Mouse (Mus musculus) layer of hippocampus, adult 2 months (tissue): ENCODE data around the gene 1110004F10Rik. TPM values are rescaled to one million over a fixed set of nuclear protein-coding genes. Genes with fewer than 3 reads are reported as not detected.

Experiments
- DNase-seq, 2 experiments: peaks; one replicate each; pipeline ENCODE4 v3.0.0; 2022; ENCODE audit warnings: low spot score in 2 of 2
- H3K27ac ChIP-seq: fragments of 200-600 bp; 2 replicates; pipeline ENCODE4 v1.8.1; 2022
- H3K4me3 ChIP-seq: fragments of 200-600 bp; 2 replicates; pipeline ENCODE4 v1.8.1; 2022; ENCODE audit warnings: mild to moderate bottlenecking
- CTCF ChIP-seq: fragments of 200-600 bp; conservative IDR thresholded peaks from 2 replicates; pipeline ENCODE4 v1.8.1; 2022; ENCODE audit warnings: antibody characterized with exemption, mild to moderate bottlenecking, moderate library complexity
- total RNA-seq, 2 experiments: library from RNA; stranded (reverse); gene quantifications; 2 replicates each; pipeline ENCODE4 v1.2.3; 2021

Gene 1110004F10Rik
- total RNA-seq, 2 experiments from 2014 or later = 101 to 106 TPM

DNA sequence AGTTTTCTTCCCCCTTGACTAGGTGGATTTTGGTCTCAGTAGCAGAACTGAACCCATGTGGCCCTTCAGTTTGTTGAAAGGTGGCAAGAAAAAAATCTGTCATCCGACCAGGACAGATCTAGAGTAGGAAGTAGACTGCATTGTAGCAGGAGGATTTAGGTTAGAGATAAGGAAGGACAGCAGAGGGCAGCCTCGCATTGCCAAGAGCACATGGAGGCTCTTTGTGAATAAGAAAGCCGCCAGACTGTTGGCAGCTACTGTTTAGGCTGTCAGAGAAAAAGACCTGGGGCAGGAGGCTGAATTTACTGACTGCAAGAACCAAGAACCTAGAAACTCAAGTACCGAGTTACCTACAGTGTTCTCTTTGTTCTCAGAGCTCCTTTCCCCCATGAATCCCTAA lies 92.2 kb downstream of the 1110004F10Rik start:
- H3K27ac ChIP-seq = no peak overlapping the region
- TF ChIP-seq CTCF = peak; percentile 55
- DNase-seq = no peak
- H3K4me3 ChIP-seq = no peak overlapping the region

GRCm38 (mm10) chr7:116132078-116132477 lies 92.9 kb downstream of the 1110004F10Rik start:
- peak; percentile 67 to 77 for DNase-seq
- peak; percentile 93 for TF ChIP-seq CTCF
- H3K27ac ChIP-seq = no peak overlapping the region
- H3K4me3 ChIP-seq = no peak overlapping the region

GRCm38 (mm10) chr7:116134413-116135292 lies 95.5 kb downstream of the 1110004F10Rik start:
- no peak for DNase-seq
- TF ChIP-seq CTCF = peak; percentile 61
- Histone ChIP-seq H3K27ac (no peak overlapping the region), H3K4me3 (no peak overlapping the region)

DNA sequence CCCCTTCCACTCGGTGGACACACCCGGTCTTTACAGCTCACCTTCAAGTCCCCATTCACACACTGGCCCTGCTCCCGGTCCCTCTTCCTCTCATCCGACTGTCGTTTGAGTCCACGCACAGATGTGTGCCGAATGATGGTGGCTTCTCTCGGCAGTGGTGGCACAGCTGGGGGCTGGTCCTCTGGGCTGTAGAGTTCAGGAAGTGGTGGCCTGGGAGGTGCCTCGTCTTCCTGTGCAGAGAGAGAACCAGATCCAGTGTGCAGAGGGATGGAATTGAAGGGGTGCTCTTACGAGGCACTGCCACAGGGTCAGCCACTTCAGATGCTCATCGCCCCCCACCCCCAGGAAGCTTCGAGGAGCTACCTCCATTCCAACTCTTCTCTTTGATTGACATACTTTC lies 98.0 kb downstream of the 1110004F10Rik start:
- TF ChIP-seq CTCF = no peak

GRCm38 (mm10) chr7:116137671-116138070 lies 98.5 kb downstream of the 1110004F10Rik start:
- no peak for TF ChIP-seq CTCF
- Histone ChIP-seq H3K4me3 (no peak overlapping the region), H3K27ac (no peak overlapping the region)
- no peak for DNase-seq

More for the DNA sequence above, 98.0 kb downstream of the 1110004F10Rik start:
- no peak for DNase-seq
- no peak overlapping the region for H3K27ac ChIP-seq
- H3K4me3 ChIP-seq = no peak overlapping the region

- no peak for TF ChIP-seq CTCF
- no peak for DNase-seq
- H3K27ac ChIP-seq = no peak overlapping the region
- H3K4me3 ChIP-seq = no peak overlapping the region
These were observed 105.8 kb downstream of the 1110004F10Rik start for GRCm38 (mm10) chr7:116145030-116145429.

- Histone ChIP-seq H3K27ac (no peak overlapping the region), H3K4me3 (no peak overlapping the region)
- peak; percentile 61 for TF ChIP-seq CTCF
- no peak for DNase-seq
These were observed 107.9 kb downstream of the 1110004F10Rik start for GRCm38 (mm10) chr7:116147114-116147513.

GRCm38 (mm10) chr7:116149568-116149967 lies 110.4 kb downstream of the 1110004F10Rik start:
- Histone ChIP-seq H3K4me3 (no peak overlapping the region), H3K27ac (no peak overlapping the region)
- no peak for DNase-seq
- TF ChIP-seq CTCF = no peak

- no peak for TF ChIP-seq CTCF
- no peak overlapping the region for H3K4me3 ChIP-seq
- no peak overlapping the region for H3K27ac ChIP-seq
- DNase-seq = no peak
These were observed 114.7 kb downstream of the 1110004F10Rik start for GRCm38 (mm10) chr7:116153781-116154368.

Other genes with a start within 250 kb of the 1110004F10Rik start
- gene Sox6, start 601 bp upstream of the 1110004F10Rik start, total RNA-seq = 10 to 100 TPM; 24.3 to 31.0 TPM
- 1 to 10 TPM; 3.3 to 4.7 TPM for gene Gm4353, start 45.2 kb downstream of the 1110004F10Rik start, total RNA-seq